In the genomic region with DNA sequence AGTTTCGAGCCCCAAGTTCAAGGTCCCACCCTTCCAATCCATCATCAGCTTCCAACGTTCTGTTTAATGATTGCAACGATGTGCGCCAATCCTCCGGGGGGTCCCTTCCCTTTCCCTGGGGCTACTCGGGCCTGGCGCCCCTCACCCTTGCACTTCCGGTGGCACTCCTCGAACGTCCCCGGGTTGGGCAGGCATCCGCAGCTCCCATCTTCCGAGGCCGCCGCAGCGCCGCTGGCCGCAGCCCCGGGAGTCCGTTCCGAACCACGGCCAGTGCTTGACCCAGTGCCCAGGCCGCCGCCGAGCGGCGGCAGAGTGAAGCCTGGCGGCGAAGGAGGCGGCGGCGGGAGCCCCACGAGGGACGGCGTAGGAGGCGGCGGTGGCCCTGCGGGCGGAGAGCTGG, we compare ENCODE assay signal across 8 mouse cellular contexts. TPM values are rescaled to one million over a fixed set of nuclear protein-coding genes. Genes with fewer than 3 reads are reported as not detected.
DNase-seq lines count a peak whose midpoint lies in the region; ATAC-seq and TF ChIP-seq lines count a peak whose summit lies in the region.

No protein-coding gene starts in this region.

- no peak for ATAC-seq in megakaryocyte, adult 5-6 weeks (ENCODE audit: poor library complexity, severe bottlenecking)
- no peak for ATAC-seq in limb, embryonic 11.5 days (ENCODE audit: insufficient number of reproducible peaks, low FRiP score, low TSS enrichment, low read depth)

- no peak for TF ChIP-seq CTCF in small intestine, adult 2 months (IDR thresholded peaks at IDR 0.05; ENCODE audit: extremely low read depth, insufficient read length, insufficient replicate concordance, low read depth, low read length)

- peak overlapping the region; percentile 99 for H3K4me3 ChIP-seq in megakaryocyte, embryonic 14.5 days (replicated peaks)
- H3K4me3 ChIP-seq in limb, embryonic 11.5 days (ENCODE audit: low read depth, low read length), result peak overlapping the region; percentile 99
- H3K4me3 ChIP-seq in small intestine, adult 2 months (ENCODE audit: low read depth, low read length), result peak overlapping the region; percentile 88

- no peak for TF ChIP-seq POLR2A in small intestine, adult 2 months (IDR thresholded peaks at IDR 0.05; ENCODE audit: low read depth, low read length)

- peak overlapping the region; percentile 91 for H3K9ac ChIP-seq in limb, embryonic 11.5 days (ENCODE audit: low read length)

- peaks cover 39% of the 10 kb centered on the region for H3K36me3 ChIP-seq in megakaryocyte, embryonic 14.5 days (replicated peaks; ENCODE audit: low read length)
- H3K36me3 ChIP-seq in limb, embryonic 11.5 days (ENCODE audit: control insufficient read depth, insufficient read depth, low read length), result peaks cover 23% of the 10 kb centered on the region
- peaks cover 39% of the 10 kb centered on the region for H3K36me3 ChIP-seq in small intestine, adult 2 months (ENCODE audit: control insufficient read depth, insufficient read depth, low read length)

- H3K4me1 ChIP-seq in megakaryocyte, embryonic 14.5 days, result peaks cover 49% of the 10 kb centered on the region
- H3K4me1 ChIP-seq in limb, embryonic 11.5 days (ENCODE audit: control insufficient read depth, insufficient read depth, low read length), result peaks cover 2% of the 10 kb centered on the region; the same call in 1 of the 2 replicates
- no peaks in the 10 kb centered on the region; the same call in 1 of the 2 replicates for H3K4me1 ChIP-seq in small intestine, adult 2 months (ENCODE audit: control insufficient read depth, insufficient read depth, insufficient read length, low read length)

- WGBS in limb, embryonic 11.5 days, result under 1% methylated on average over 39 of the region's 39 CpGs
- WGBS in small intestine, adult 2 months, result under 1% methylated on average over 39 of the region's 39 CpGs

- 0 out of 2 replicates have a peak overlapping the region, but pooled peaks have one; percentile 30 for H3K27ac ChIP-seq in limb, embryonic 11.5 days (replicated peaks; ENCODE audit: low read depth, low read length)
- peak overlapping the region; percentile 29 for H3K27ac ChIP-seq in small intestine, adult 2 months (ENCODE audit: insufficient read depth, low read depth, low read length)

- peak; percentile 30 for DNase-seq in embryo, embryonic 10 days (ENCODE audit: low spot score)
- DNase-seq in embryo, embryonic 11 days, result no peak
- peak; percentile 36 for DNase-seq in limb, embryonic 11.5 days (ENCODE audit: low spot score)
- DNase-seq in left cerebral cortex, adult 11 months (ENCODE audit: low spot score), result no peak
- no peak for DNase-seq in right cerebral cortex, postnatal 10 days (ENCODE audit: low spot score in 2 of 2)

- peaks cover 14% of the 10 kb centered on the region for H3K27me3 ChIP-seq in megakaryocyte, embryonic 14.5 days (replicated peaks)
- H3K27me3 ChIP-seq in limb, embryonic 11.5 days (ENCODE audit: control insufficient read depth, insufficient read depth, low read length), result no peaks in the 10 kb centered on the region
- H3K27me3 ChIP-seq in small intestine, adult 2 months (ENCODE audit: control insufficient read depth, insufficient read depth, low read length), result no peaks in the 10 kb centered on the region

- H3K4me2 ChIP-seq in limb, embryonic 11.5 days (ENCODE audit: low read depth, severe bottlenecking), result peak overlapping the region; percentile 90

- H3K9me3 ChIP-seq in megakaryocyte, embryonic 14.5 days, result no peaks in the 10 kb centered on the region
- no peaks in the 10 kb centered on the region for H3K9me3 ChIP-seq in limb, embryonic 11.5 days (ENCODE audit: control insufficient read depth, low read length)

RNA-seq across cellular contexts. Expression of a gene that starts 0.4 kb away (rescaled TPM):
- 129 and 184 TPM in 2 replicates for polyA plus RNA-seq in megakaryocyte, embryonic 14.5 days (2012; ENCODE audit: insufficient read depth, low replicate concordance)
- 17.0 and 19.6 TPM in 2 replicates for total RNA-seq in megakaryocyte, adult 5-6 weeks (2015)
- total RNA-seq in megakaryocyte, adult 5-6 weeks (2017), result 8.6 and 12.6 TPM in 2 replicates
- polyA plus RNA-seq in limb, embryonic 11.5 days (2014; fragmentation: Nextera tagmentation; extraction: Ambion mirVana), result 154 and 163 TPM in 2 replicates
- polyA plus RNA-seq in small intestine, adult 2 months (2012; rRNA removed), result 62.8 and 72.9 TPM in 2 replicates

RNA-seq across cellular contexts. Expression of a gene that starts 15.8 kb away (rescaled TPM):
- 302 and 6,452 TPM in 2 replicates for polyA plus RNA-seq in megakaryocyte, embryonic 14.5 days (2012; ENCODE audit: insufficient read depth, low replicate concordance)
- total RNA-seq in megakaryocyte, adult 5-6 weeks (2015), result 104 and 106 TPM in 2 replicates
- 609 and 642 TPM in 2 replicates for total RNA-seq in megakaryocyte, adult 5-6 weeks (2017)
- 83.0 and 83.4 TPM in 2 replicates for polyA plus RNA-seq in limb, embryonic 11.5 days (2014; fragmentation: Nextera tagmentation; extraction: Ambion mirVana)
- 591 and 688 TPM in 2 replicates for polyA plus RNA-seq in small intestine, adult 2 months (2012; rRNA removed)

RNA-seq across cellular contexts. Expression of a gene that starts 22.4 kb away (rescaled TPM):
- 31.2 and 454 TPM in 2 replicates for polyA plus RNA-seq in megakaryocyte, embryonic 14.5 days (2012; ENCODE audit: insufficient read depth, low replicate concordance)
- total RNA-seq in megakaryocyte, adult 5-6 weeks (2015), result 3.8 and 7.8 TPM in 2 replicates
- 4.2 and 15.8 TPM in 2 replicates for total RNA-seq in megakaryocyte, adult 5-6 weeks (2017)
- polyA plus RNA-seq in limb, embryonic 11.5 days (2014; fragmentation: Nextera tagmentation; extraction: Ambion mirVana), result 4.5 and 5.0 TPM in 2 replicates
- not detected in 2 replicates for polyA plus RNA-seq in small intestine, adult 2 months (2012; rRNA removed)

RNA-seq across cellular contexts. Expression of a gene that starts 33.6 kb away (rescaled TPM):
- polyA plus RNA-seq in megakaryocyte, embryonic 14.5 days (2012; ENCODE audit: insufficient read depth, low replicate concordance), result 7.1 and 10.7 TPM in 2 replicates
- total RNA-seq in megakaryocyte, adult 5-6 weeks (2015), result not detected in 2 replicates
- total RNA-seq in megakaryocyte, adult 5-6 weeks (2017), result 0.04 TPM in 1 of 2 replicates, not detected in the other
- polyA plus RNA-seq in limb, embryonic 11.5 days (2014; fragmentation: Nextera tagmentation; extraction: Ambion mirVana), result not detected in 2 replicates
- polyA plus RNA-seq in small intestine, adult 2 months (2012; rRNA removed), result 0.33 and 1.4 TPM in 2 replicates

RNA-seq across cellular contexts. Expression of a gene that starts 33.6 kb away (rescaled TPM):
- polyA plus RNA-seq in megakaryocyte, embryonic 14.5 days (2012; ENCODE audit: insufficient read depth, low replicate concordance), result not detected in 2 replicates
- not detected in 2 replicates for total RNA-seq in megakaryocyte, adult 5-6 weeks (2015)
- total RNA-seq in megakaryocyte, adult 5-6 weeks (2017), result not detected in 2 replicates
- polyA plus RNA-seq in limb, embryonic 11.5 days (2014; fragmentation: Nextera tagmentation; extraction: Ambion mirVana), result not detected in 2 replicates
- polyA plus RNA-seq in small intestine, adult 2 months (2012; rRNA removed), result 0.37 and 0.69 TPM in 2 replicates

Comparison
In these comparisons a context has a peak if more than half of its experiments do, and no peak if none do; other contexts are left out.
1. DNase-seq: peak in embryo, embryonic 10 days (single experiment) and limb, embryonic 11.5 days (single experiment); none in embryo, embryonic 11 days (single experiment), left cerebral cortex, adult 11 months (single experiment) and right cerebral cortex, postnatal 10 days (0 of 2).
2. Peak in every context shown above with its lines, with median percentiles within 50 percentile points of each other: H3K4me3 ChIP-seq.